Mouse (Mus musculus) bone marrow macrophage, adult 2 months (primary cell): Measurements from ENCODE around the gene Edem2.

ENCODE experiments used
- CTCF ChIP-seq: IDR thresholded peaks from 2 replicates; pipeline ENCODE4 v1.5.1; 2012; ENCODE audit warnings: low read depth, mild to moderate bottlenecking, low read length, moderate library complexity
- POLR2A ChIP-seq: IDR thresholded peaks from 2 replicates; pipeline ENCODE4 v1.6.1; 2012; ENCODE audit warnings: mild to moderate bottlenecking, low read depth, low read length, borderline replicate concordance

- TF ChIP-seq CTCF: no peak
- TF ChIP-seq POLR2A: no peak
Measured at GRCm38 (mm10) chr2:155764679-155765418, 35.6 kb upstream of the Edem2 start.
